Comparison of ENCODE assay signal across 8 mouse cellular contexts in the genomic region with DNA sequence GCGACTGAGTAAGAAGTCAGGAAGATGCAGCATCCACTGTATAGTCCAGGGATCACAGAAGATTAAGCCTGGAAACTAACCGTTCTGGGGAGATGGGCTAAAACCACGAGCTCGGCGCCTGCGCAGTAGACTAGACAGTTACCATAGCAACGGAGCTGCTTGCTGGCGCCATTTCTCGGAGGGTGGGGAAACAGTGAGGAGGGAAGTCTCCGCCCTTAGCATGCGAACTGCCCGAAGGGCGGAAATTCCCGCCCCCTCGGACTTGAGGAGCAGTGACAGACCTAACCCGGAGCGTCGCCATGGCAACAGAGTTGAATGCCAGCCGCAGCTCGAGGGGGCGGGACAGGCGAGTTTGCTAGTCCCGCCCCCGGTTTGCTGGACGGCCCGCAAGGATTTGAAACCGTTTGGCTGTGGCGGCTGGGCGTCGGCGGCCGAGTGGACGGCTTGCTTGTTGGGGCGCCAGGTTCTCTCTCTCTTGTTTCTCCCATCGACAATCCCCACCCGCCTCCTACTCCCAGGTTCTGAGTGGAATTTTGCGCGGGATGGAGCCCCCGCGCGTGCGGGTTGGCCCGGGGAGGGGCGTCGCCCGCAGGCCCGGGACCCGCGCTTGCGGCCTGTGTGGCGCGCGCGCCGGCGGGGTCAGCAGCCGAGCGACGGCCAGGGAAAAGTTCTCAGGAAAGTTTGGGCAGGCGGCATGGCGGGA. TPM values are rescaled to one million over a fixed set of nuclear protein-coding genes. Genes with fewer than 3 reads are reported as not detected.
DNase-seq lines count a peak whose midpoint lies in the region; ATAC-seq lines count a peak whose summit lies in the region.

A gene (plus strand): TSS at position 304 of the 703 bp plus-strand sequence.

- peaks cover 15% of the 10 kb centered on the region for H3K4me1 ChIP-seq in hindbrain, embryonic 12.5 days

- H3K4me2 ChIP-seq in hindbrain, embryonic 12.5 days (replicated peaks) = peak within 1 kb of the TSS; percentile 76

- H3K9me3 ChIP-seq in hindbrain, embryonic 12.5 days (replicated peaks) = no peaks in the 10 kb centered on the region

- 0 out of 2 replicates have a peak within 1 kb of the TSS, but pooled peaks have one; percentile 13 for H3K27ac ChIP-seq in hindbrain, embryonic 12.5 days

- no peaks in the 10 kb centered on the region for H3K36me3 ChIP-seq in hindbrain, embryonic 12.5 days

- ATAC-seq in hindbrain, embryonic 12.5 days (ENCODE audit: low FRiP score) = peak; percentile 97

- peak within 1 kb of the TSS; percentile 64 for H3K4me3 ChIP-seq in hindbrain, embryonic 12.5 days

- under 1% methylated on average over 58 of the region's 61 CpGs for WGBS in hindbrain, embryonic 12.5 days

- peak within 1 kb of the TSS; percentile 72 for H3K9ac ChIP-seq in hindbrain, embryonic 12.5 days

- peak; percentile 100 for DNase-seq in NIH3T3 (ENCODE audit: low read depth)
- DNase-seq in cerebellum, postnatal 10 days = peak; percentile 98 to 99
- peak; percentile 95 to 98 for DNase-seq in frontal cortex, postnatal 10 days (ENCODE audit: low spot score in 2 of 2)
- peak; percentile 91 to 97 for DNase-seq in layer of hippocampus, postnatal 14 days (ENCODE audit: low spot score in 2 of 2)
- peak; percentile 97 for DNase-seq in lung, postnatal 14 days
- peak; percentile 65 for DNase-seq in retina, adult 2 months (ENCODE audit: low read depth, low spot score)
- DNase-seq in thymus, postnatal 36 days = peak; percentile 84 to 92

- peaks cover 5% of the 10 kb centered on the region; the same call in 1 of the 2 replicates for H3K27me3 ChIP-seq in hindbrain, embryonic 12.5 days

RNA-seq across cellular contexts. Expression of the gene that starts here (rescaled TPM):
- polyA plus RNA-seq in hindbrain, embryonic 12.5 days (2016; fragmentation: Nextera tagmentation; extraction: Ambion mirVana) = 12.2 and 12.4 TPM in 2 replicates
- total RNA-seq in layer of hippocampus, postnatal 14 days (2021) = 10 to 100 TPM; 10.7 to 14.2 TPM

Comparison
In these comparisons a context has a peak if more than half of its experiments do, and no peak if none do; other contexts are left out.
1. Peak in every context shown above with its lines: DNase-seq, ATAC-seq, H3K4me3 ChIP-seq and H3K27ac ChIP-seq.